Mouse (Mus musculus) cerebellum, adult 18-20 months (tissue): ENCODE results near the gene Fam243.

Experiments used
- DNase-seq, 2 experiments: peaks; one replicate each; pipeline ENCODE4 v3.0.0; 2021

Fam243 gene

GRCm38 (mm10) chr16:92319353-92320109, 1.7 kb downstream of the Fam243 start:
- DNase-seq, result no peak

GRCm38 (mm10) chr16:92316049-92316738, 5.0 kb downstream of the Fam243 start:
- no peak for DNase-seq

DNA sequence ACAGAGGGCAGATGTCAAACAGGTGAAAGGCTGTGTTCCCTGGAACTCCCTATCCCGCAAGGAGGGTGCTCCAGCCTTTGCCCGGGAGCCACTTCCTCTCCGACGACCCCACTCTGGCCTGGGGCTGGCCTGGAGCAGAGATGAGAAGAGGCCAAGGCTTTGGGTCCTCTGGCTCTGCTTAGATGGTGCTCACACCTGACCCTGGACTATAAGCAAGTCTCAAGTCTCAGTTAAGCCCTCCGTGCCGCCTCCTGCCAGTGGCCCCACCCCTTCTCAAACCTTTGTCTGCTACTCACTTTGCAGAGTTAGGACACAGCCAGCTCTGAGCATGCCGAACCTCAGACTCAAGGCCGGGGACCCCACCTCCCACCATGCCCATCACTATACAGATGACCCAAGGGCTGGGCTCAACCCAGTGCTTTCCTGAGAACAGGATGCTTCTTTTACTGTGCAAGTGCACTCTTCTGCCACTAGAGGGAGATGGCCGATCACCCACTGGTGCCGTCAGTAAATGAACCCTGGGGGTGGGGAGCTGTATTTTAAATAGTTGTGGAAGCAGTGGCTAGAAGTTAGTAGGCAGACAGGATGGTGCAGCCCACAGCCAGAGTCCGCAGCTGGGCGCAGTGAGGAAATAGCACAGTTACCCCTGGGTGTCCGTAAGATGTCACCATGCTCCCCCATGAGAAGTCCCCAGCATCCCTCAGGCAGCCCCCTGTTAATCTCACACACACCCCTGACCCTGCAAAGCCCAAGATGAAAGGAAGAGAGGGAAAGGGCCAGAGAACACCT, 7.1 kb downstream of the Fam243 start:
- peak; percentile 50 to 55 for DNase-seq

DNA sequence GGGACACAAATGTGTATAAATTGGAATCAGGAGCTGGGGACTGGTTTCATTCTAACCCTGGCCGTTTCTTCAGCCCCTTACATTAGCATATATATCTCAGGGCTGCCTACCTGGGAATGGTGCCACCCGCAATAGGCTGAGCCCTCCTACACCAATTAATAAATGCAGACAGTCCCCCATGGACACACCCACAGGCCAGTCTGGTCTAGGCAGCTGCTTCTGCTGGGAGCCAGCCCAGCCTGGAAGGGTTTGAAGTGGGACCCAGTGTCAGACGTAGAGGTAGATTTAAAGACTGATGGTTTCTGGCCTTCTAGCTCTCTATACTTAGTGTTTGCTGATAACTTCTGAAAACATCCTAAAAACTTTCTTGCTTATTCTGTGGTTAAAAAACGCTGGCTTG, 12.1 kb downstream of the Fam243 start:
- no peak for DNase-seq

- DNase-seq, result no peak
Measured at GRCm38 (mm10) chr16:92307947-92308346, 13.3 kb downstream of the Fam243 start.

DNA sequence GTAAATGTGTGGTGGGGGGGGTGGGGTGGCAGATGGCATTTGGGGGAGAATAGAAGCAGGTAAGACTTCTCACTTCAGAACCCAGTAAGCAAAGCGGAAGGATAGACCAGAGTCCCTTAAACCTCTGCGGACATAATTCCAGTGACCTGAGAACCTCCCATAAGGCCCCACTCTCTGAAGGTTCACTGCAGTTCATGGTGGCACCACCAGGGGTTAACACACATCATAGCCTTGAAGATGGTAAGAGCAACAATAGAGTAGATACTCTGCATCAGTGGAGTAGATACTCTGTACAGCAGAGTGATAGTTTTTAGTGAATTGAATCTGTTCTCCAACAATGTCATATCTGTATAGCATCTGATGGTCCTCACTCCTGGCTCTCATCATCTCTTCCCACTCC, 15.7 kb downstream of the Fam243 start:
- DNase-seq, result no peak

GRCm38 (mm10) chr16:92302506-92302905, 18.7 kb downstream of the Fam243 start:
- DNase-seq, result no peak

- DNase-seq, result no peak
Measured at GRCm38 (mm10) chr16:92301989-92302388, 19.3 kb downstream of the Fam243 start.

- peak in 1 of 2 experiments; percentile 45 for DNase-seq
Measured at GRCm38 (mm10) chr16:92301412-92301806, 19.8 kb downstream of the Fam243 start.

- DNase-seq, result peak; percentile 95 to 99
Measured at GRCm38 (mm10) chr16:92300649-92301411, 20.4 kb downstream of the Fam243 start, which contains the start of gene Smim11. Smim11 (plus strand) TSS chr16:92301286.

DNA sequence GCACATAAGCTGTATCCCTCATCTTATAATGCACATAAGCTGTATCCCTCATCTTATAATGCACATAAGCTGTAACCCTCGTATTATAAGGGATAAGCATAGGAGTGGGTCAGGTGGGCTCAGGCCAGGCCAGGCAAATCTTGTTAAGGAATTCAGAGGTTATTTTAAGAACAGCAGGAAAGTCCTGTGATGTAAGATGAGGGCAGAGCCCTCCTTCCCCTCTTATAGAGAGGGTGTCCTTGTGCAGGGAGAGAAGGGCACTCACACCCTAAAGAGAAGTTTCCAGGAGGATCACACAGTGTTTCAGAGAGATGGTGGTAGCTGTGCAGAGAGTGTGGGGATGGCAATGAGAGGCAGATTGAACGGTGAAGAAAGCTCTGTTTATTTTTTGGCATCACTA, 25.9 kb downstream of the Fam243 start:
- no peak for DNase-seq

DNA sequence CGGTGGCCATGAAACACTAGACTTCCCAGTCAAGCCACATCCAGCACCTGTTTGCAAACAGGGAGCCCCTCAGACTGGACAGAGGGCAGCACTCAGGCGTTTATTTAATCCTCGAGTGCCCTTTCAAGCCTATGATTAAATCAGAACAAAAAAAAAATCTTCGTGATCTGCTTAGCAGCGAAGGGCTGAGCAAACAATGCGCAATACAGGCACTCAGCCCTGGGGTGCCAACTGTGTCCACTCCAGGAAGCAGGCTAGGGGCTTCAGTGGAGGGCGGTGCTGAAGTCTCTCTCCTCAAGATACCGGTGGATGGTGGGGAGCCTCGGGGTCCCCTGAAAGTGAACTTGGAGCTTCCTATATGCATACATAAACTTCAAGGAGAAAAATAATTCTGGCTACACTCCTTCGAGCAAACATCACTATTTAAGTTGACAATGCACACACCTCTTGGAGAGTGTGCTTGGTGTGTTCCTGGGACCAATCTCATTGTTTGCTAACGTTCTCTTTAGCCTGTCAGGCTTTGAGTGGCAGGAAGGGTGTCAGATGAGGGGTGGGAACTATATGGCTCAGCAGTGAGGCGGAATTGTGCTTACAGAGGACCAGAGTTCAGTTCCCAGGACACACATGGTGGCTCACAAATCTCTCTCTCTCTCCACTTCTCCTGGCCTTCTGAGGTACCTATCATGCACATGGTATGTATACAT, 26.8 kb downstream of the Fam243 start:
- no peak for DNase-seq

- no peak for DNase-seq
Measured at GRCm38 (mm10) chr16:92292101-92292500, 29.1 kb downstream of the Fam243 start, which contains the start of gene Kcne2. Kcne2 (plus strand) TSS chr16:92292389.

DNA sequence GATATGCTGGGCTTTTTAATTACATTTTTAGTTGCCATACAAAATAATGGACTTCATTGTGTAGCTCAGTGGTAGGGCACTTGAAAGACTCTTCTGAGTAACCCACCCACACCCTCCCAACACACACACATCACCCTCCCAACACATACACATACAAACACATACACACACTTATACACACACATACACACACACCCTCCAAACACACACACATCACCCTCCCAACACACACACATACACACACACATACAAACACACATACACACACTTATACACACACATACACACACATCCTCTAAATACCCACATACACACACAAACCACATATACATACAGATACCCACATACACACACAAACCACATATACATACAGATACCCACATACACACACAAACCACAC, 31.2 kb downstream of the Fam243 start:
- no peak for DNase-seq

GRCm38 (mm10) chr16:92288778-92289177, 32.5 kb downstream of the Fam243 start:
- DNase-seq, result no peak

- DNase-seq, result peak; percentile 85 to 88
Measured at GRCm38 (mm10) chr16:92286609-92287008, 34.6 kb downstream of the Fam243 start.

- no peak for DNase-seq
Measured at GRCm38 (mm10) chr16:92285068-92285467, 36.2 kb downstream of the Fam243 start.

- no peak for DNase-seq
Measured at GRCm38 (mm10) chr16:92282671-92283070, 38.6 kb downstream of the Fam243 start.

DNA sequence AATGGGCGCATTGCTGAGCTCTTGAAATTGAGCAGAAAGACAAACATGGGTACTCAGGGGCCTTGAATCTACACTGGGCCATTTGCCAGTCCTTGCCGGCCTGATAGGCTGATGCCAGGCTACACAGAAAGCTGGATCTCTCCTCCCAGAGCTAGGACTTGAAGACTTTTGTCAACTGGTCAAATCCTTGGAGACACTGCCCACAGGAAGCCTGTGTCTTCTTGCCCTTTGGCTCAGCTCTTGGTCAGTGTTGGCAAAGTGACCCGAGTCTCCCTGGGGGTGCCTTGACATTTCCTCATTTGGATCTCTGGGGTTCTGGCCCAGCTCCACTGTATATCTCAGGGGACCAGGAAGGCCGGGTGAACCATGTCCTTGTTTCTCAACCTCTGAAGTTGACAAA, 45.7 kb downstream of the Fam243 start:
- DNase-seq, result no peak

- DNase-seq, result no peak
Measured at GRCm38 (mm10) chr16:92274516-92274915, 46.7 kb downstream of the Fam243 start.
